Mouse (Mus musculus) small intestine, adult 2 months (tissue): ENCODE measurements around the gene Zmiz1. TPM values are rescaled to one million over a fixed set of nuclear protein-coding genes. Genes with fewer than 3 reads are reported as not detected.

Experiments
- H3K27ac ChIP-seq: fragments of 200-500 bp; 2 replicates; pipeline ENCODE4 v1.5.1; 2012; ENCODE audit warnings: low read depth, low read length, control low read depth, inconsistent platforms; ENCODE audit not compliant: insufficient read depth
- H3K27me3 ChIP-seq: fragments of 200-500 bp; 2 replicates; pipeline ENCODE4 v1.6.1; 2012; ENCODE audit warnings: mild to moderate bottlenecking, moderate library complexity, low read length, inconsistent platforms; ENCODE audit not compliant: control insufficient read depth, insufficient read depth
- H3K36me3 ChIP-seq: fragments of 200-500 bp; 2 replicates; pipeline ENCODE4 v1.6.1; 2012; ENCODE audit warnings: mild to moderate bottlenecking, low read length, control low read depth, inconsistent platforms; ENCODE audit not compliant: control insufficient read depth, insufficient read depth
- H3K4me1 ChIP-seq: fragments of 200-500 bp; 2 replicates; pipeline ENCODE4 v1.6.1; 2012; ENCODE audit warnings: low read length, inconsistent platforms, mixed read lengths; ENCODE audit not compliant: control insufficient read depth, insufficient read depth, insufficient read length
- H3K4me3 ChIP-seq: fragments of 200-500 bp; 2 replicates; pipeline ENCODE4 v1.5.1; 2012; ENCODE audit warnings: low read depth, mild to moderate bottlenecking, control low read depth, inconsistent platforms, low read length, moderate library complexity
- CTCF ChIP-seq: fragments of 200-500 bp; IDR thresholded peaks from 2 replicates; pipeline ENCODE4 v1.5.1; 2012; ENCODE audit warnings: low read depth, mild to moderate bottlenecking, control low read depth, inconsistent platforms, low read length, moderate library complexity, mixed read lengths; ENCODE audit not compliant: insufficient replicate concordance, insufficient read length; ENCODE audit errors: extremely low read depth
- POLR2A ChIP-seq: fragments of 200-500 bp; IDR thresholded peaks from 2 replicates; pipeline ENCODE4 v1.6.1; 2012; ENCODE audit warnings: low read depth, mild to moderate bottlenecking, control low read depth, inconsistent platforms, low read length, moderate library complexity
- WGBS: fragments of 180-500 bp; shearing (Covaris S2); methylation state at CpG from one replicate; pipeline ENCODE4 v1.1.7; 2018; 5-methylcytosine and 5-hydroxymethylcytosine counted together
- polyA plus RNA-seq: library from polyadenylated mRNA; depleted of rRNA; stranded (reverse); fragments of >200 nt; gene quantifications from 2 replicates; pipeline ENCODE4 v1.2.3, GENCODE M21; 2012

Zmiz1 gene
- polyA plus RNA-seq, 1 experiment, result 91.5 TPM

DNA sequence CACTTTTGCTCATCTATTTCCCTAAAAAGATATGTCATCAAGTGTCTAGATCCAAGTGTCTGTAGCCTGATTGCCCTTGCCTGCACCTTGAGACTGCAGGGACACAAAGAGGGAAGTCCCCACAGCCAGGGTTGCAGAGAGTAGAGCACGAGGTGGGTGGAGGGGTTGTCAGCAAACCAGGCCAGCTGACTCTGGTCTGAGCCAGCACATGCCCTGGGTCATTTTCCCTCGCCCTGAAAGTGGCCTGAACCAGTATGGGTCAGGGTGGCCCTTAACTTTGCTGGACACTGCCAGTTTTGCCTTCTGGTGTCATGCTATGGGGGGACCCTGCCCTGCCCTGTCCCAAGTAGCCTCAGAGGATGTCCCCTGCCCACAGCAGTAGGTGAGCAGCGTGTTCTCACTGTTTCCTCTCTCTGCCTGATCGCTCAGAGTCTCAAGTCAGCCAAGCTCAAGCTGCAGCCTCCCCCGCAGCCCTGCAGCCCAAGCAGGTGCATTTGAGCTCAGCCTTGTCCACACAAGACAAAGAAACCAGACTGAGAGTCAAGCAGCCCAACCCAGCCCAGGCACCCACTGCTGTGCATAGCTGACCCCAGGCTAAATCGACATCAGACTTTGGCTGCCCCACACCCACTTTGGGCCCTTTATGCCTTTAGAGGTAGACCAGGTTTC is 14.1 kb downstream of the Zmiz1 start:
- no peak overlapping the region for H3K4me3 ChIP-seq
- H3K36me3 ChIP-seq, result no peaks in the 10 kb centered on the region
- H3K27me3 ChIP-seq, result no peaks in the 10 kb centered on the region
- 24% methylated on average over 6 of the region's 6 CpGs for WGBS
- peak overlapping the region; percentile 67 for H3K27ac ChIP-seq
- peaks cover 74% of the 10 kb centered on the region for H3K4me1 ChIP-seq
- TF ChIP-seq CTCF (no peak), POLR2A (no peak)

DNA sequence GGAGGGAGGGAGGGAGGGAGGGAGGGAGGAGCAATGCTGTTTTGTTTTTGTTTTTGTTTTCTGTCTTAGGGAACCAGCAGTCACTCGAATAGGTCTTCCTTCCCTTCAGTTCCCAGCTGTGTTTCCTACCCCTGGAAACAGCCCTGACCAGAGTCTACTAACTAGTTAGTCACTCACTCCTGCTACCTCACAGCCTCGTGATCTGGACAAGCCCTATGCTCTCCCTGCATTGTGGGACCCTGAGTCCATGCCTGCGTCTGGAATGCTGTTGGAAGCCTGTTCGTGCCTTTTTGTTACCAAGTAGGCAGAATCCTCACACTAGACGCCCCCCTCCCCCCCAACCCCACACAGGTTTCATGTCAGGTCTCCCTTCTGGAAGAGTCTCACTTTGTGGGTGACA is 15.0 kb downstream of the Zmiz1 start:
- 20% methylated on average over 5 of the region's 5 CpGs for WGBS
- no peaks in the 10 kb centered on the region for H3K27me3 ChIP-seq
- H3K4me3 ChIP-seq, result no peak overlapping the region
- peak overlapping the region; percentile 67 for H3K27ac ChIP-seq
- H3K36me3 ChIP-seq, result no peaks in the 10 kb centered on the region
- peaks cover 69% of the 10 kb centered on the region for H3K4me1 ChIP-seq
- TF ChIP-seq CTCF (no peak), POLR2A (no peak)

DNA sequence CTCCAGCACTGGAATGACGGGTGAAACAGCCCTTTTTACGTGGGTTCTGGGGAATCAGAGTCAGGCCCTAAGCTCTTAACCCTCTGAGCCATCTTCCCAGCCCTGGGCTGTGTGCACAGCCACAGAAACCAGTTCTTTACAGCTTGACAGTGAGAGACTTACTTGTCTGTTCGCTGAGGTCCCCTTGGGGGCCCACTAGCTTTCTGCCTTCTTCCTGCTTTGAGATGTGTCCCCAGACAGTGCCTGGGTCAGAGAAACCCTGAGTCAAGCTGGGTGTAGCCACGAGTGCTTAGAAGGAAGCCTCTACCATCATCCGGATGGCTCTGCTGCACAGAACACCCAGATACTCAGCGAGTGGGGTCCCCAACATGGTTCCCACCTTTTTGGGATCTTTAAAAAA is 15.7 kb downstream of the Zmiz1 start:
- WGBS, result 25% methylated on average over 6 of the region's 6 CpGs
- no peak for TF ChIP-seq POLR2A
- no peak for TF ChIP-seq CTCF
- peak overlapping the region; percentile 67 for H3K27ac ChIP-seq
- no peak overlapping the region for H3K4me3 ChIP-seq
- no peaks in the 10 kb centered on the region for H3K36me3 ChIP-seq
- H3K4me1 ChIP-seq, result peaks cover 74% of the 10 kb centered on the region
- H3K27me3 ChIP-seq, result no peaks in the 10 kb centered on the region

DNA sequence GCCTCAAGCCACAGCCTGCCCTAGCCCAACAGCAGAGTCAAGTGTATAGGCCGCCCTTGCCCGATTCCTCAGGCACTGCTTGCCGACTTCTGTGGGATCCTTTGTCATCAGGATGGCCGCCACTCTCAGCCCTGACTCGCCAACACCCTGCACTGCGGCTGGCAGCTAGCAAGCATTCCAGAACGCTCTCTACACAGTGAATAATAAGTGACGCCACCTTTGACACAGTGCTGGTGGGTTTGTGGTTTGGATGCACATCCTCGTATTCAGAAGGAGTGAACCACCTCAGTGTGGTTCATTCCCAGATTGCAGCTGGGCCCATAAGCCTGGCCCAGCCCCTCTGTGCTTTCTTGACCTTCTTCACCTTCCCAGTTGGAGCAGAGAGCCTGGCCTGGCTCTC is 17.1 kb downstream of the Zmiz1 start:
- Histone ChIP-seq H3K4me3 (no peak overlapping the region), H3K27ac (no peak overlapping the region), H3K27me3 (no peaks in the 10 kb centered on the region), H3K4me1 (peaks cover 76% of the 10 kb centered on the region), H3K36me3 (no peaks in the 10 kb centered on the region)
- no peak for TF ChIP-seq CTCF
- no peak for TF ChIP-seq POLR2A
- WGBS, result 79% methylated on average over 9 of the region's 9 CpGs

DNA sequence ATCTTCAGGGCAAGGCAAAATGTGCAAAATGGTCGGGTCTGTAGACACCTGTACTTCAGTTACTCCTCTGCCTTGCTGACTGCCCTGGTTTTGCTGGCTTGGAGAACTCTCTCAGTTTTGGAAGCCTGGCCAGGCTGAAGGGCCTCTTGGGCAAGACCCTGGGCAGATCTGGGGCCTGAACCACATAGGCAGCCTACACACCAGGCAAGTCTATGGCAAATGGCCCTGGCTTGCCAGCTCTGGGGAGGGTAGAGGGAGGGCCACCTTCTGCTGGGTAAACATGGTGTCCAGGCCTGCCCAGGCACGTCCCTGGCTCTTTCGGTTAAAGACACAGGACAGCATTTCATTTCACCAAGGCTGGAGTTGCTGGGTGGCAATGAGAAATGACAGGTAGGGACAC is 17.5 kb downstream of the Zmiz1 start:
- no peaks in the 10 kb centered on the region for H3K27me3 ChIP-seq
- 62% methylated on average over 3 of the region's 3 CpGs for WGBS
- H3K4me1 ChIP-seq, result peaks cover 76% of the 10 kb centered on the region
- no peaks in the 10 kb centered on the region for H3K36me3 ChIP-seq
- TF ChIP-seq CTCF (no peak), POLR2A (no peak)
- H3K27ac ChIP-seq, result no peak overlapping the region
- no peak overlapping the region for H3K4me3 ChIP-seq

DNA sequence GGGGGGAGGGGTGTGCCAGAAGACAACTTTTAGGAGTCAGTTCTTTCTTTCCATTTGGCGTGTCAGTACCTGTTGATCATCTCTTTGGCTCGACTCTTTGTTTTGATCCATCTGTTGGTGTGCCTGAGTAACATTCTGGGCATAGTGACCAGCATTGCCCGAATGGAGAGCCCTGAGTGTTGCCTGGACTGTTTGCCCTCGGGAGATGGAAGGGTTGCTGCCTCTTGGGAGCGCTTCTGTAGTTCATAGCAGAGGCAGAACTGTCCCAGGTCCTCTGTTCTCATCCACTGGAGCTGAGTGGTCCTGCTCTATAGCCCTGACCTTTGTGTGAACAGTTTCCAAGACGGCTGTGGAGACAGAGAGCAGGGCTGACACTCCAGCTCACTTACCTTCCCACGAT is 18.3 kb downstream of the Zmiz1 start:
- WGBS, result 72% methylated on average over 7 of the region's 7 CpGs
- H3K36me3 ChIP-seq, result no peaks in the 10 kb centered on the region
- H3K27ac ChIP-seq, result no peak overlapping the region
- no peak for TF ChIP-seq CTCF
- TF ChIP-seq POLR2A, result no peak
- H3K4me3 ChIP-seq, result no peak overlapping the region
- peaks cover 76% of the 10 kb centered on the region for H3K4me1 ChIP-seq
- H3K27me3 ChIP-seq, result no peaks in the 10 kb centered on the region

DNA sequence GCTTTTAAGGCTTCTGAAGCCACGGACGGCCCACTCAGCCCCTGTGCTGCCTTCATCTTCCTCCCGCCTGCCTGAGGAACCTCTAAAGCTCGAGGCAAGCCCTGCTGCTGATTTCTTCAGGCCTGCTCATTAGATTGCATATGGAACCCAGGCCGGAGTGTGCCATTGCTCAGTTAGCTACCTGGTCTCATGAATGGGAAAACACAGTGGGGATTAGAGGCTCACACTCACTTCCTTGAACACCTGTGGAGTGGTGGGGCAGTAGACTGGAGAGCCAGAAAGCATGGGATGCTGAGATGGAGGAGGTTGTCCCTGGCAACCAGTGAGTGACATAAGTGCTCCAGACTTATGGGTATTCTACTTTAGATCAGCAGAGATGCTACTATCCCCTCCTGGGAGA is 19.3 kb downstream of the Zmiz1 start:
- TF ChIP-seq CTCF (no peak), POLR2A (no peak)
- H3K27ac ChIP-seq, result no peak overlapping the region
- 83% methylated on average over 5 of the region's 5 CpGs for WGBS
- H3K36me3 ChIP-seq, result no peaks in the 10 kb centered on the region
- peaks cover 73% of the 10 kb centered on the region for H3K4me1 ChIP-seq
- no peaks in the 10 kb centered on the region for H3K27me3 ChIP-seq
- H3K4me3 ChIP-seq, result no peak overlapping the region

DNA sequence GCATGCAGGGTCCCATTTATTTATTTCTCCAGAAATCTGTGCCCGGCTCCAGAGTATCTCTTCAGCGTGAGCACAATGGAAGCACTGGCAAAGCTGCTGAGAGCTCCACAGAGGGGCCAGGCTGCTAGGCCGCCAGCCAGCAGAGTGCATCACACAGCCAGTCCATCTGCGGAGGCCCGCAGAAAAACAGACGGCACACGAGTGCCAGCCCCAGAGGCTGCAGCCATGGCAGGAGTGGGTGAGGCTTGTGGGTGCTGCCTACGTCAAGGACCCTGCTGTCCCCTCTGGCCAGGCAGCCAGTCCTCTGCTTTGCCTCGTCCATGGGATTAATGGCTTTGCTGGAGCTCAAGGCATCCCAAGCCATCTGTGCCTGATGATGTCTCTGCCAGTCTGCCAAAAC is 19.8 kb downstream of the Zmiz1 start:
- 76% methylated on average over 9 of the region's 9 CpGs for WGBS
- TF ChIP-seq POLR2A, result no peak
- no peak for TF ChIP-seq CTCF
- no peak overlapping the region for H3K27ac ChIP-seq
- H3K4me3 ChIP-seq, result no peak overlapping the region
- no peaks in the 10 kb centered on the region for H3K36me3 ChIP-seq
- H3K27me3 ChIP-seq, result no peaks in the 10 kb centered on the region
- peaks cover 73% of the 10 kb centered on the region for H3K4me1 ChIP-seq
